Comparison of ENCODE assay signal across 8 mouse cellular contexts in the genomic region with DNA sequence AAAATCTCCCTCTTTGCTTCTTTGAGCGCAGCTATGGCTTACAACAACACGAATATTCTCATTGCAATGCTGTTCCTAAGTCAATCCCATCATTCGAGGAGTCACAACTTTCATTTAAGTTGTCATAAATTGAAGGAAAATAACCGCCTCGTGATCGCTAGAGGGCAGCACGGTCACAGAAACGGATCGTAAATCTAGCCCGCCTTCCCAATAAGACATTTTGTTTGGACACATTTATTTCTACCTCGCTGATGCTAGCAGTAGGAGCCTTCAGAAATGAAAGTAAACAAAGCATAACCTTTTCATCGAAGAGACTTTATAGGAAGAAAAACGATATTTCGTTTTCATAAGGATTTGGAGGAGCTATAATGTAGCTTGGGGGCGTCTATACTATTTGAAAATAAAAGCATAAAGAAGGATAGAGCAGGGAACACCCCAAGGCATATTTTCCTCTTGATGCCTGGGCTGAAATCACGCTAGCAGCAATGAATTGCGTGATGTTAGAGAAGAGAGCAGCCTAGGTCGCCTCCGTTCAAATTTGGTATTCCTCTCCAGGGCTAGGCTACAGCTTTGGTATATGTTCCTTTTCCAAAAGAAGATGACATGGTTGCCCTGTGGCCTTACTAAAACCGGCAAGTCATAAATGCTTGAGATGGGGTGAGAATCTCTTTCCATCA. TPM values are rescaled to one million over a fixed set of nuclear protein-coding genes. Genes with fewer than 3 reads are reported as not detected.
DNase-seq lines count a peak whose midpoint lies in the region; ATAC-seq and TF ChIP-seq lines count a peak whose summit lies in the region.

No protein-coding gene starts in this region.

- H3K36me3 ChIP-seq in spleen, adult 2 months (ENCODE audit: control insufficient read depth, insufficient read depth, low read length): no peaks in the 10 kb centered on the region
- no peaks in the 10 kb centered on the region for H3K36me3 ChIP-seq in forebrain, postnatal 0 days (ENCODE audit: insufficient read depth)

- 22% methylated on average over 20 of the region's 20 CpGs for WGBS in spleen, adult 2 months
- WGBS in cerebellum, adult 2 months: 8% methylated on average over 20 of the region's 20 CpGs
- 23% methylated on average over 20 of the region's 20 CpGs for WGBS in forebrain, postnatal 0 days

- peak overlapping the region; percentile 39 for H3K4me2 ChIP-seq in forebrain, postnatal 0 days (ENCODE audit: low read depth)

- H3K27ac ChIP-seq in spleen, adult 2 months (ENCODE audit: insufficient read depth, low read length): no peak overlapping the region
- H3K27ac ChIP-seq in cerebellum, adult 2 months (ENCODE audit: insufficient read depth, low read length): peak overlapping the region; percentile 15; the same call in 1 of the 2 replicates
- H3K27ac ChIP-seq in forebrain, postnatal 0 days (ENCODE audit: low read depth, low read length): 0 out of 2 replicates have a peak overlapping the region, but pooled peaks have one; percentile 59

- H3K4me3 ChIP-seq in spleen, adult 2 months (ENCODE audit: extremely low read depth, insufficient read depth, insufficient read length): no peak overlapping the region
- no peak overlapping the region for H3K4me3 ChIP-seq in cerebellum, adult 2 months (replicated peaks; ENCODE audit: insufficient read depth, low read depth, low read length)
- peak overlapping the region; percentile 24 for H3K4me3 ChIP-seq in forebrain, postnatal 0 days (ENCODE audit: low read depth, low read length)

- H3K27me3 ChIP-seq in spleen, adult 2 months (ENCODE audit: control insufficient read depth, insufficient read depth, low read length): no peaks in the 10 kb centered on the region
- H3K27me3 ChIP-seq in cerebellum, adult 2 months (ENCODE audit: control insufficient read depth, insufficient read depth, low read length): no peaks in the 10 kb centered on the region; the same call in 1 of the 2 replicates
- no peaks in the 10 kb centered on the region for H3K27me3 ChIP-seq in forebrain, postnatal 0 days (ENCODE audit: insufficient read depth, low read length)

- H3K4me1 ChIP-seq in spleen, adult 2 months (ENCODE audit: control insufficient read depth, insufficient read depth, insufficient read length): peaks cover 2% of the 10 kb centered on the region; the same call in 1 of the 2 replicates
- H3K4me1 ChIP-seq in cerebellum, adult 2 months (ENCODE audit: control insufficient read depth, insufficient read depth, low read length): no peaks in the 10 kb centered on the region
- no peaks in the 10 kb centered on the region for H3K4me1 ChIP-seq in forebrain, postnatal 0 days (ENCODE audit: insufficient read depth)

- peak; percentile 14 to 18 for DNase-seq in spleen, adult 2 months (ENCODE audit: low read depth in 1 of 2, low spot score in 2 of 2)
- DNase-seq in spleen, adult 12 weeks (ENCODE audit: low spot score): no peak
- DNase-seq in cerebellum, adult 2 months: peak; percentile 52 to 58
- DNase-seq in forebrain, postnatal 0 days: peak; percentile 89
- DNase-seq in induced T-regulatory cell, adult 2 months (ENCODE audit: low read depth): peak; percentile 56
- peak; percentile 57 to 74 for DNase-seq in left cerebral cortex, postnatal 25 days (ENCODE audit: low spot score in 2 of 2)
- DNase-seq in mesoderm, embryonic 11.5 days (ENCODE audit: low read depth, low spot score): peak; percentile 71
- peak; percentile 3 for DNase-seq in skeletal muscle tissue, adult 2 months (ENCODE audit: low read depth, low spot score)

- TF ChIP-seq CTCF in spleen, adult 2 months (IDR thresholded peaks at IDR 0.05; ENCODE audit: extremely low read depth, insufficient read depth, insufficient read length, insufficient replicate concordance): peak; percentile 63; the same call in 1 of the 2 replicates
- peak; percentile 73; the same call in 1 of the 2 replicates for TF ChIP-seq CTCF in cerebellum, adult 2 months (IDR thresholded peaks at IDR 0.05; ENCODE audit: borderline replicate concordance, insufficient read depth, low read depth, low read length)
- TF ChIP-seq CTCF in forebrain, postnatal 0 days (IDR thresholded peaks at IDR 0.05; ENCODE audit: low read depth): peak; percentile 86

- intact Hi-C loops in left cerebral cortex, postnatal 25 days (cut with DNase I): loop anchor here (5.0 kb wide), 2 partner anchors 112 to 1787 kb away; no protein-coding TSS in a partner anchor

- H3K9me3 ChIP-seq in forebrain, postnatal 0 days (ENCODE audit: low read length): no peaks in the 10 kb centered on the region

- H3K9ac ChIP-seq in forebrain, postnatal 0 days: peak overlapping the region; percentile 39; the same call in 1 of the 2 replicates

- TF ChIP-seq POLR2A in spleen, adult 2 months (IDR thresholded peaks at IDR 0.05; ENCODE audit: low read depth, low read length): no peak
- no peak for TF ChIP-seq POLR2A in cerebellum, adult 2 months (IDR thresholded peaks at IDR 0.05; ENCODE audit: borderline replicate concordance, insufficient read depth, low read length)

- peak; percentile 86 for ATAC-seq in forebrain, postnatal 0 days

RNA-seq across cellular contexts. Expression of gene 1700017N19Rik, which starts 39.6 kb away (rescaled TPM):
- not detected in 2 replicates for polyA plus RNA-seq in spleen, adult 2 months (2012; rRNA removed)
- polyA plus RNA-seq in cerebellum, adult 2 months (2012; rRNA removed): 0.18 TPM in 1 of 2 replicates, not detected in the other
- total RNA-seq in forebrain, postnatal 0 days (2014; rRNA removed): not detected in 2 replicates
- polyA plus RNA-seq in forebrain, postnatal 0 days (2015; fragmentation: Nextera tagmentation; extraction: Ambion mirVana): 0.08 and 0.24 TPM in 2 replicates
- total RNA-seq in left cerebral cortex, postnatal 25 days (2021): not detected

RNA-seq across cellular contexts. Expression of gene 4930430F08Rik, which starts 39.7 kb away (rescaled TPM):
- 4.9 and 5.0 TPM in 2 replicates for polyA plus RNA-seq in spleen, adult 2 months (2012; rRNA removed)
- polyA plus RNA-seq in cerebellum, adult 2 months (2012; rRNA removed): 36.6 and 44.5 TPM in 2 replicates
- total RNA-seq in forebrain, postnatal 0 days (2014; rRNA removed): 18.5 and 24.9 TPM in 2 replicates
- 11.5 and 14.3 TPM in 2 replicates for polyA plus RNA-seq in forebrain, postnatal 0 days (2015; fragmentation: Nextera tagmentation; extraction: Ambion mirVana)
- 10 to 100 TPM; 22.8 to 24.8 TPM for total RNA-seq in left cerebral cortex, postnatal 25 days (2021)
